Comparison of ENCODE assay signal across 8 mouse cellular contexts in the genomic region with DNA sequence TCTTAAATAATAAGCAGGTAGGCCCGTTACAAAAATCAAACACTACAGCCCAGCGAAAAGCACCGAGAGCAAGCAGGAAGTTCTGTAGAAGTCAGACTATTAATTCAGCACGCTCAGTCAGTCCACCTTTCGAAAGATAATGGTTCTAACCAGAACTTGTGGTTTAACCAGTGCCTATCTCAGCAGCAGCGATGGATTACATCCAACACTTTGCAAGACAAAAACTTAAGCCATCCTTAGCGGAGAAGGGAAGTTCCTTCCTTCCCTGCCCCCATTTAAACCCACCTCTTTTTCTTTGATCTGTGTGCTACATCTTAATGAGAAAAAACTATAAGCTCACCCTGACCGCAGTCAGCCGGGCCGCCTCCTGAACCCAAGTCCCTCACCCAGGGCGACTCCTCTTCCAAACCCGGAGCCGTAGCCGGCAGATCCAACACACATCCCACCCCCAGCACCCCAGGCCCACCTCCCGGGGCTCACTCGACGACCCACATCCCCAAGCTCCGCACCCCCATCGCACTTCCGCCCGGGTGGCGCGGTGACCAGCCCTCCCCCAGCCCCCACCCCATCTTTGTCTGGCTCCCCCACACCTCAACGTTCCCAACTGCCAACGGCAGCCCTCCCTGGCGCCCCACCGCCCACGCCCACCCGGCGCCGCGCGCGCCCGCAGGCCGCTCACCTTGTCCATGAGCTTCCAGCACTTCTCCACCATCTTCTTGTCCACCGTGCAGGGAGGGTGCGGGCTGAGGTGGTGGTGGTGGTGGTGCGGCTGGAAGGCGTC. TPM values are rescaled to one million over a fixed set of nuclear protein-coding genes. Genes with fewer than 3 reads are reported as not detected.
DNase-seq lines count a peak whose midpoint lies in the region; ATAC-seq lines count a peak whose summit lies in the region.

No protein-coding gene starts in this region.

- no peaks in the 10 kb centered on the region for H3K36me3 ChIP-seq in heart, embryonic 12.5 days
- no peaks in the 10 kb centered on the region for H3K36me3 ChIP-seq in liver, embryonic 11.5 days (ENCODE audit: control insufficient read depth, insufficient read depth, low read length)
- H3K36me3 ChIP-seq in neural tube, embryonic 14.5 days (ENCODE audit: control insufficient read depth, insufficient read depth, low read length) = no peaks in the 10 kb centered on the region

- no peaks in the 10 kb centered on the region for H3K9me3 ChIP-seq in heart, embryonic 12.5 days (replicated peaks)
- H3K9me3 ChIP-seq in liver, embryonic 11.5 days (ENCODE audit: control insufficient read depth, low read length) = no peaks in the 10 kb centered on the region
- H3K9me3 ChIP-seq in neural tube, embryonic 14.5 days (ENCODE audit: control insufficient read depth, low read length) = no peaks in the 10 kb centered on the region

- peak overlapping the region; percentile 92 for H3K27ac ChIP-seq in heart, embryonic 12.5 days (ENCODE audit: poor library complexity, severe bottlenecking)
- H3K27ac ChIP-seq in liver, embryonic 11.5 days (ENCODE audit: low read depth, low read length) = peak overlapping the region; percentile 94
- H3K27ac ChIP-seq in neural tube, embryonic 14.5 days (ENCODE audit: low read depth, low read length) = peak overlapping the region; percentile 92

- peak overlapping the region; percentile 94 for H3K9ac ChIP-seq in heart, embryonic 12.5 days
- H3K9ac ChIP-seq in liver, embryonic 11.5 days (ENCODE audit: low read depth, low read length) = peak overlapping the region; percentile 90
- H3K9ac ChIP-seq in neural tube, embryonic 14.5 days (replicated peaks; ENCODE audit: low read depth, low read length) = peak overlapping the region; percentile 89

- peak; percentile 24 to 82 for DNase-seq in adrenal gland, adult (ENCODE audit: inconsistent age in 2 of 2, low spot score in 1 of 2)
- no peak for DNase-seq in adrenal gland, postnatal 10 days
- peak; percentile 36 for DNase-seq in urinary bladder, postnatal 14 days (ENCODE audit: low spot score)
- DNase-seq in urinary bladder, adult 2 months (ENCODE audit: low spot score) = no peak
- DNase-seq in liver, embryonic 11.5 days (ENCODE audit: low spot score) = no peak
- DNase-seq in urinary bladder, postnatal 25 days (ENCODE audit: low spot score) = no peak

- H3K4me3 ChIP-seq in heart, embryonic 12.5 days = peak overlapping the region; percentile 96
- H3K4me3 ChIP-seq in liver, embryonic 11.5 days (ENCODE audit: low read depth, low read length) = peak overlapping the region; percentile 91
- H3K4me3 ChIP-seq in neural tube, embryonic 14.5 days (ENCODE audit: low read depth, low read length) = peak overlapping the region; percentile 85

- peaks cover 17% of the 10 kb centered on the region for H3K4me1 ChIP-seq in heart, embryonic 12.5 days (replicated peaks)
- H3K4me1 ChIP-seq in liver, embryonic 11.5 days (replicated peaks; ENCODE audit: control insufficient read depth, insufficient read depth, low read length) = peaks cover 16% of the 10 kb centered on the region
- peaks cover 13% of the 10 kb centered on the region for H3K4me1 ChIP-seq in neural tube, embryonic 14.5 days (ENCODE audit: control insufficient read depth, insufficient read depth, low read length)

- peak overlapping the region; percentile 82 for H3K4me2 ChIP-seq in heart, embryonic 12.5 days
- peak overlapping the region; percentile 85 for H3K4me2 ChIP-seq in liver, embryonic 11.5 days
- peak overlapping the region; percentile 82 for H3K4me2 ChIP-seq in neural tube, embryonic 14.5 days (ENCODE audit: low read depth, low read length)

- H3K27me3 ChIP-seq in heart, embryonic 12.5 days (replicated peaks) = no peaks in the 10 kb centered on the region
- H3K27me3 ChIP-seq in liver, embryonic 11.5 days (replicated peaks; ENCODE audit: control insufficient read depth, insufficient read depth, low read length) = no peaks in the 10 kb centered on the region
- H3K27me3 ChIP-seq in neural tube, embryonic 14.5 days (ENCODE audit: control insufficient read depth, insufficient read depth, low read length) = no peaks in the 10 kb centered on the region

- peak; percentile 73 for ATAC-seq in heart, embryonic 12.5 days (ENCODE audit: insufficient number of reproducible peaks, low FRiP score)
- ATAC-seq in liver, embryonic 11.5 days (replicated peaks; ENCODE audit: low FRiP score) = peak; percentile 67
- peak; percentile 85 for ATAC-seq in neural tube, embryonic 14.5 days (ENCODE audit: low read depth)

- under 1% methylated on average over 40 of the region's 40 CpGs for WGBS in heart, embryonic 12.5 days
- WGBS in liver, embryonic 11.5 days = under 1% methylated on average over 40 of the region's 40 CpGs
- under 1% methylated on average over 40 of the region's 40 CpGs for WGBS in neural tube, embryonic 14.5 days

RNA-seq across cellular contexts. Expression of a gene that starts 0.6 kb away (rescaled TPM):
- total RNA-seq in adrenal gland, postnatal 10 days (2021) = 10 to 100 TPM; 28.2 to 32.4 TPM
- 14.9 and 16.0 TPM in 2 replicates for polyA plus RNA-seq in urinary bladder, adult 2 months (2012; rRNA removed)
- 18.3 and 20.0 TPM in 2 replicates for polyA plus RNA-seq in heart, embryonic 12.5 days (2016; fragmentation: Nextera tagmentation; extraction: Ambion mirVana)
- 12.0 and 12.7 TPM in 2 replicates for polyA plus RNA-seq in liver, embryonic 11.5 days (2014; fragmentation: Nextera tagmentation; extraction: Ambion mirVana)
- polyA plus RNA-seq in neural tube, embryonic 14.5 days (2014; fragmentation: Nextera tagmentation; extraction: Ambion mirVana) = 19.7 and 22.6 TPM in 2 replicates

RNA-seq across cellular contexts. Expression of a gene that starts 7.3 kb away (rescaled TPM):
- 1 to 10 TPM; 1.5 to 1.6 TPM for total RNA-seq in adrenal gland, postnatal 10 days (2021)
- not detected in 2 replicates for polyA plus RNA-seq in urinary bladder, adult 2 months (2012; rRNA removed)
- polyA plus RNA-seq in heart, embryonic 12.5 days (2016; fragmentation: Nextera tagmentation; extraction: Ambion mirVana) = not detected in 2 replicates
- polyA plus RNA-seq in liver, embryonic 11.5 days (2014; fragmentation: Nextera tagmentation; extraction: Ambion mirVana) = not detected in 2 replicates
- polyA plus RNA-seq in neural tube, embryonic 14.5 days (2014; fragmentation: Nextera tagmentation; extraction: Ambion mirVana) = not detected in 2 replicates

RNA-seq across cellular contexts. Expression of a gene that starts 18.1 kb away (rescaled TPM):
- under 1 TPM in 1 of 2 experiments, not detected in 1; 0.48 TPM for total RNA-seq in adrenal gland, postnatal 10 days (2021)
- polyA plus RNA-seq in urinary bladder, adult 2 months (2012; rRNA removed) = 0.21 and 0.24 TPM in 2 replicates
- not detected in 2 replicates for polyA plus RNA-seq in heart, embryonic 12.5 days (2016; fragmentation: Nextera tagmentation; extraction: Ambion mirVana)
- 0.10 TPM in 1 of 2 replicates, not detected in the other for polyA plus RNA-seq in liver, embryonic 11.5 days (2014; fragmentation: Nextera tagmentation; extraction: Ambion mirVana)
- 0.12 and 0.23 TPM in 2 replicates for polyA plus RNA-seq in neural tube, embryonic 14.5 days (2014; fragmentation: Nextera tagmentation; extraction: Ambion mirVana)

RNA-seq across cellular contexts. Expression of a gene that starts 35.2 kb away (rescaled TPM):
- 10 to 100 TPM; 23.1 to 30.6 TPM for total RNA-seq in adrenal gland, postnatal 10 days (2021)
- 9.6 and 13.0 TPM in 2 replicates for polyA plus RNA-seq in urinary bladder, adult 2 months (2012; rRNA removed)
- polyA plus RNA-seq in heart, embryonic 12.5 days (2016; fragmentation: Nextera tagmentation; extraction: Ambion mirVana) = 6.9 and 7.7 TPM in 2 replicates
- polyA plus RNA-seq in liver, embryonic 11.5 days (2014; fragmentation: Nextera tagmentation; extraction: Ambion mirVana) = 4.3 and 4.9 TPM in 2 replicates
- 3.7 and 4.5 TPM in 2 replicates for polyA plus RNA-seq in neural tube, embryonic 14.5 days (2014; fragmentation: Nextera tagmentation; extraction: Ambion mirVana)

RNA-seq across cellular contexts. Expression of a gene that starts 55.2 kb away (rescaled TPM):
- total RNA-seq in adrenal gland, postnatal 10 days (2021) = 10 to 100 TPM; 15.0 to 23.1 TPM
- polyA plus RNA-seq in urinary bladder, adult 2 months (2012; rRNA removed) = 7.6 and 8.9 TPM in 2 replicates
- polyA plus RNA-seq in heart, embryonic 12.5 days (2016; fragmentation: Nextera tagmentation; extraction: Ambion mirVana) = 4.3 and 4.6 TPM in 2 replicates
- 11.6 and 13.8 TPM in 2 replicates for polyA plus RNA-seq in liver, embryonic 11.5 days (2014; fragmentation: Nextera tagmentation; extraction: Ambion mirVana)
- 21.4 and 25.0 TPM in 2 replicates for polyA plus RNA-seq in neural tube, embryonic 14.5 days (2014; fragmentation: Nextera tagmentation; extraction: Ambion mirVana)

Comparison
In these comparisons a context has a peak if more than half of its experiments do, and no peak if none do; other contexts are left out.
1. DNase-seq: peak in adrenal gland, adult (2 of 2) and urinary bladder, postnatal 14 days (single experiment); none in adrenal gland, postnatal 10 days (single experiment), urinary bladder, adult 2 months (single experiment), liver, embryonic 11.5 days (single experiment) and urinary bladder, postnatal 25 days (single experiment).
2. Peak in every context shown above with its lines, with median percentiles within 50 percentile points of each other: ATAC-seq, H3K27ac ChIP-seq, H3K4me2 ChIP-seq, H3K4me3 ChIP-seq and H3K9ac ChIP-seq.